Comparison of ENCODE assay signal across 11 mouse cellular contexts in the genomic region with DNA sequence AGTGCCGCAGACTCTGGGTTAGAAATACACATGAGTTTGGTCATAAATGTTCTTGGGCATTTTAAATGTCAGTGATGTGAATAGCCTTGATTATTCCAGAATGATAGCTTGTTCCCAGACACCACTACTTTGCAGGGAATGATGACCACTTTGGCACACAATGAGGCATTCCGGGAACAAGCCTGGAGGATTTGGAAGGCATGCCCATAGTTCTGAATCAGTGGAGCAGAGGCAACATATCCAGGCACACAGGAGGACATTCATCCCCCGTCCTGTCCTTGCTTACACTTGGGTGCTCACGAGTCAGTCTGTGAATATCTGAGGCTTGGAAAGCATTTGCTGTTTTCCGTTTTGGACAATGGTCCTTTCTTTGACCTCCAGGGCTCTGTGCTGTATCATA.
A peak's percentile ranks its signal among the peaks of the same experiment; 100 is the strongest.
DNase-seq lines count a peak whose midpoint lies in the region; ATAC-seq and TF ChIP-seq lines count a peak whose summit lies in the region.
"Had no signal": no experiment of that assay in that cellular context is flagged by ENCODE, and none has a peak within 500 bp of the region (broad histone marks: within the 10 kb centered on the region; RNA-seq: fewer than 3 reads in every experiment).

No protein-coding gene starts in this region.

- no peak overlapping the region for H3K9ac ChIP-seq in midbrain, postnatal 0 days (replicated peaks; ENCODE audit: low read length, poor library complexity, severe bottlenecking)
- H3K9ac ChIP-seq in midbrain, embryonic 13.5 days (replicated peaks) = no peak overlapping the region
- H3K9ac ChIP-seq in liver, embryonic 11.5 days (ENCODE audit: low read depth, low read length) = no peak overlapping the region
- H3K9ac ChIP-seq: liver, embryonic 12.5 days; neural tube, embryonic 12.5 days had no signal

- peaks cover 9% of the 10 kb centered on the region for H3K4me1 ChIP-seq in heart, embryonic 10.5 days
- no peaks in the 10 kb centered on the region for H3K4me1 ChIP-seq in midbrain, postnatal 0 days (ENCODE audit: insufficient read depth, low read length)
- no peaks in the 10 kb centered on the region for H3K4me1 ChIP-seq in midbrain, embryonic 13.5 days (replicated peaks)
- H3K4me1 ChIP-seq in liver, embryonic 11.5 days (replicated peaks; ENCODE audit: control insufficient read depth, insufficient read depth, low read length) = no peaks in the 10 kb centered on the region
- H3K4me1 ChIP-seq: liver, embryonic 12.5 days; neural tube, embryonic 12.5 days had no signal

- H3K36me3 ChIP-seq in heart, embryonic 10.5 days = no peaks in the 10 kb centered on the region
- H3K36me3 ChIP-seq in midbrain, postnatal 0 days (ENCODE audit: insufficient read depth, low read length) = no peaks in the 10 kb centered on the region
- no peaks in the 10 kb centered on the region for H3K36me3 ChIP-seq in midbrain, embryonic 13.5 days
- H3K36me3 ChIP-seq in liver, embryonic 11.5 days (ENCODE audit: control insufficient read depth, insufficient read depth, low read length) = no peaks in the 10 kb centered on the region
- H3K36me3 ChIP-seq: liver, embryonic 12.5 days; neural tube, embryonic 12.5 days had no signal

- H3K27ac ChIP-seq in heart, embryonic 10.5 days = no peak overlapping the region
- no peak overlapping the region for H3K27ac ChIP-seq in midbrain, postnatal 0 days (ENCODE audit: low read depth, low read length)
- no peak overlapping the region for H3K27ac ChIP-seq in midbrain, embryonic 13.5 days
- H3K27ac ChIP-seq in liver, embryonic 11.5 days (ENCODE audit: low read depth, low read length) = no peak overlapping the region
- H3K27ac ChIP-seq: left cerebral cortex, adult 2 months; liver, embryonic 12.5 days; neural tube, embryonic 12.5 days had no signal

- no peak for TF ChIP-seq CTCF in midbrain, postnatal 0 days (IDR thresholded peaks at IDR 0.05)

- no peaks in the 10 kb centered on the region for H3K9me3 ChIP-seq in heart, embryonic 10.5 days
- H3K9me3 ChIP-seq in midbrain, postnatal 0 days (ENCODE audit: low read length) = no peaks in the 10 kb centered on the region
- H3K9me3 ChIP-seq in midbrain, embryonic 13.5 days = no peaks in the 10 kb centered on the region
- H3K9me3 ChIP-seq in liver, embryonic 11.5 days (ENCODE audit: control insufficient read depth, low read length) = no peaks in the 10 kb centered on the region
- H3K9me3 ChIP-seq: liver, embryonic 12.5 days; neural tube, embryonic 12.5 days had no signal

- no peak overlapping the region for H3K4me2 ChIP-seq in midbrain, postnatal 0 days (ENCODE audit: low read depth, low read length, poor library complexity, severe bottlenecking)
- H3K4me2 ChIP-seq in midbrain, embryonic 13.5 days (replicated peaks) = no peak overlapping the region
- no peak overlapping the region for H3K4me2 ChIP-seq in liver, embryonic 11.5 days
- H3K4me2 ChIP-seq: liver, embryonic 12.5 days; neural tube, embryonic 12.5 days had no signal

- no peak overlapping the region for H3K4me3 ChIP-seq in heart, embryonic 10.5 days
- H3K4me3 ChIP-seq in midbrain, postnatal 0 days (ENCODE audit: low read depth, low read length) = no peak overlapping the region
- no peak overlapping the region for H3K4me3 ChIP-seq in midbrain, embryonic 13.5 days (replicated peaks)
- H3K4me3 ChIP-seq in liver, embryonic 11.5 days (ENCODE audit: low read depth, low read length) = no peak overlapping the region
- H3K4me3 ChIP-seq: left cerebral cortex, adult 2 months; liver, embryonic 12.5 days; neural tube, embryonic 12.5 days had no signal

- WGBS in heart, embryonic 10.5 days = 57% methylated on average over 5 of the region's 5 CpGs
- WGBS in midbrain, postnatal 0 days = 34% methylated on average over 5 of the region's 5 CpGs
- 33% methylated on average over 5 of the region's 5 CpGs for WGBS in midbrain, embryonic 13.5 days
- WGBS in liver, embryonic 11.5 days = 80% methylated on average over 5 of the region's 5 CpGs

- intact Hi-C loops in gastrocnemius, postnatal 14 days (cut with DNase I; ENCODE audit: low total_unique reads) = no loop called here

- H3K27me3 ChIP-seq in heart, embryonic 10.5 days (ENCODE audit: insufficient read depth, poor library complexity, severe bottlenecking) = peaks cover 5% of the 10 kb centered on the region; the same call in 1 of the 2 replicates
- H3K27me3 ChIP-seq in midbrain, postnatal 0 days (ENCODE audit: insufficient read depth, low read length) = no peaks in the 10 kb centered on the region
- no peaks in the 10 kb centered on the region for H3K27me3 ChIP-seq in midbrain, embryonic 13.5 days
- no peaks in the 10 kb centered on the region for H3K27me3 ChIP-seq in liver, embryonic 11.5 days (replicated peaks; ENCODE audit: control insufficient read depth, insufficient read depth, low read length)
- H3K27me3 ChIP-seq: liver, embryonic 12.5 days; neural tube, embryonic 12.5 days had no signal

- peak; percentile 42 to 65 for DNase-seq in heart, adult 9 months (ENCODE audit: low spot score in 2 of 2)
- no peak for DNase-seq in heart, embryonic 10.5 days (ENCODE audit: low spot score)
- peak; percentile 54 for DNase-seq in midbrain, postnatal 0 days (ENCODE audit: low spot score)
- DNase-seq in gastrocnemius, postnatal 14 days = peak; percentile 38
- peak; percentile 44 for DNase-seq in lung, postnatal 25 days (ENCODE audit: low spot score)
- no peak for DNase-seq in liver, embryonic 11.5 days (ENCODE audit: low spot score)

- peak; percentile 41; the same call in 1 of the 2 replicates for ATAC-seq in midbrain, postnatal 0 days (ENCODE audit: low FRiP score)
- ATAC-seq in midbrain, embryonic 13.5 days = no peak
- no peak for ATAC-seq in liver, embryonic 11.5 days (replicated peaks; ENCODE audit: low FRiP score)
- ATAC-seq in megakaryocyte, adult 5-6 weeks (ENCODE audit: poor library complexity, severe bottlenecking) = no peak
- ATAC-seq: liver, embryonic 12.5 days had no signal

Comparison
In these comparisons a context has a peak if more than half of its experiments do, and no peak if none do; other contexts are left out.
1. DNase-seq: peak in heart, adult 9 months (2 of 2), midbrain, postnatal 0 days (single experiment), gastrocnemius, postnatal 14 days (single experiment) and lung, postnatal 25 days (single experiment); none in heart, embryonic 10.5 days (single experiment) and liver, embryonic 11.5 days (single experiment).